Mouse (Mus musculus): ENCODE results near the gene Myh3.

Gene Myh3

DNA sequence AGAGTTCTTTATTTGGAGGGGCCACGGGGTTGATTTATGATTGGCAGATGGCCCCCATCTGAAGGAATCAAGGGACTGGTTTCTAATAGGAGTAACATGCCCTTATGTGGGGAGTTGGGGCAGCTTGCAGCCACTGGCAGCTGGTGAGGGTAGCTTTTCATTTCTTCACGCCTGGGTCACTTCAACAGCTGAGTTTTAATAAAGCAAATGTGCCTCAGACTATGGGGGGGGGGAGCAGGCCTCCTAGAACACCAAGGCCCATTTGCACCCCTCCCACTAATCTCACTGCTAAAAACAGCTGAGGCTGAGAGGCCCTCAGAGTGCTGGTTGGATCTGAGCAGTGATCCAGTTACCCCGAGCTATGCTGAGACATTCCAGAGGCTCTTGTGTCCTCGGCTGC is 27.6 kb downstream of the Myh3 start:
- no peak for DNase-seq (ENCODE audit: low spot score in 2 of 2)

DNA sequence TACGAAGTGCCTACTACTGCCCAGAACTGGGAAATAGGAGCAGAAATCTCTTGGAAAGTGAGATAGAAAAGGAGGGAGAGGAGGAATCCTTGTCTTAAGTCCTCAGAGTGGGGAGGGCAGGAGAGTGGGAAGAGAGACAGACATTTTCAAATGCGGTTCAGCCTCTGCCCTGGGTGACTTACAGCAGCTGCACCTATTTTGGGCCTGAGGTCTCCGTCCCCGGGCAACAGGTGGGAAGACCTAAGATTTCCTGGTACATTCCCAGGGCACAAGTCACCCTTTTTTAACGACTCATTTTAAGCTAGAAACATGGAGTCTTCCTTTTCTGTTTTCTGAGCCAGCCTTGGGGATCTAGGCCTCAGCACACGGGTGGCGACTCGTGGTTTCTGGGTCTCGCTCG is 28.9 kb downstream of the Myh3 start:
- DNase-seq (ENCODE audit: low spot score in 2 of 2) = no peak

DNA sequence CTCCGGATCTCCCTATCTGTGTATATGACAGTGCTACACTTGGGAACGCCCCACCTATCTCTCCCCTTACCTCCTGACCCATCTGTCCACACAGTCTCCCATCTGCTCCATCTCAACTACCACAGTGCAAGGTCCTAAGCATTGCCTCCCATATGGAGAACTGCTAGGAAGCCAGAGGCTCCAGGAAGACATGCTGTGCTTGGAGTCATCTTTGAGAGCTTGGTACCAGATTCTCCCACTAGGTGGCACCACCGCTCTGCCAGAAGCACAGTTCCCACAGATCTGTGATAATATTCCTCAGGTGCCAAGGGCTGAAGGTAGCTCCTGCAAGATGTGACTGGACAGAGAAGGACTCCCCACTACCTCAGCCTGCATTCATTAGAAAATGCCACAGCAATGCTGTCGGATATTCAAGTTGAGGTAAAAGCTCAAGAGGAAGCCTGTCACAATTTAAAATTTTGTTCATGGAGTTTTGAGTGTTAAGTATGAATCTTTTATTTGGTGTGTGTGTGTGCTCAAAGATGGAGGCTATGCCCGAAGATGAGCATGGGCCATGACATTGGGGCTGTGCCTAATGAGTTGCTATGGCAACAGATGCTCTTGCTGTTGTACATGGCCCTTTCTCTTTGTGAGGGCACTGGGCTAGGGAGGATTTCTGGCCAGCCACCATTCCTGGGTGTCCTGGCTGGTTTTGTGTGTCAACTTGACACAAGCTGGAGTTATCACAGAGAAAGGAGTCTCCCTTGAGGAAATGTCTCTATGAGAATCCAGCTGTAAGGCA is 32.3 kb downstream of the Myh3 start:
- peak; percentile 58 to 84 for DNase-seq (ENCODE audit: low spot score in 2 of 2)

DNA sequence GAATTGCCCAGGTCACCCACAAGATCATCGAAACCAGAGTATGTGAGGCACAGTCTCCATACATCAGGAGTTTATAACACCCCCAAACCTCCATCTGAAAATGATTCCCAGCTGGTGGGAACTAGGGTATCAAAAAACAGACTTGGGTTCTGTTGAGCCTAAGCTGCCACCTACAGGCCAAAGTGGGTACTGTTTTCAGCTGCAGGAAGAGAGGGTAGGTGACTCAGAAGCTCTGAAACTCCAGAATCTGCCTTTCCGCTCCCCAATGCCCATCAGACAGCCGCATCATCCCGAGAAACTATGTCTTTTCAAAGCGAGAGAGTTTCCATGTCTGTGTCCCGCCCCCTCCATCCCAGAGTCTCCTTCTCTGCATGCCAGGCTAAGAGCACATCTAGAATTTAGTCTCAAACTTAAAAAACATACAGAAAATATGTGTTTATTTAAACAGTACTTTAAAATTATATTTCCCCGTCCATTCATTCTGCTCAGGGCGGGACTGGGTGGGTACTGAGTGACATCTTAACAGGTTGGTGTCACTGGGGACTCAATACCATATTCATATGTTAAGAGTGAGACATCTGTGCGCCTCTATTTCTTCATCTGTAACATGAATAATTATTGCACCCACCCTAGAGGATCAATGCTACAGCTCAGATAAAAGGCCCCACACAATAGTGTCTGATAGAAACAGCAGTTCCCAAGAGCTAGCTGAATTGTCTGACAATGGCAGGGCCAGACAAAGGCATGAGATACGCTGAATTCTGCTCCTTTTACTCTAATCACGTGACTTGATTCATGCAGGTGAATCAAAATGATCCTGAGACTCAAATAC is 34.1 kb downstream of the Myh3 start:
- peak; percentile 50 to 70 for DNase-seq (ENCODE audit: low spot score in 2 of 2)

DNA sequence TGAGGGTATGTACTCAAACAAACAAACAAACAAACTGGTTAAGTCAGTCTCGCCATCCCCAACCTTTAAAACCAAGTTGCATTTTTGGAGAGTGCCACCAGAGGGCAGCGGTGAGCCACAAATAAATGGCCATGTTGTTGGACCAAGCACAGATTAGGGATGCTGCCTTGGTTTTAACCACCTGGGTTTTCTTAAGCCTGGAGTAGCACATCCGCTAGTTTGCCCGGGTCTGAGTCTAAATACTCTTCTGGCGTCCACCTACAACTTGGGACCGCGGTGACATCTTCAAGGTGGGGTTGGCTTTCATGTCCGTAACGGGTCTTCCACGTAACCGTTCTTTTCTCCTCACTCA is 34.7 kb downstream of the Myh3 start:
- DNase-seq (ENCODE audit: low spot score in 2 of 2) = peak; percentile 44 to 78

DNA sequence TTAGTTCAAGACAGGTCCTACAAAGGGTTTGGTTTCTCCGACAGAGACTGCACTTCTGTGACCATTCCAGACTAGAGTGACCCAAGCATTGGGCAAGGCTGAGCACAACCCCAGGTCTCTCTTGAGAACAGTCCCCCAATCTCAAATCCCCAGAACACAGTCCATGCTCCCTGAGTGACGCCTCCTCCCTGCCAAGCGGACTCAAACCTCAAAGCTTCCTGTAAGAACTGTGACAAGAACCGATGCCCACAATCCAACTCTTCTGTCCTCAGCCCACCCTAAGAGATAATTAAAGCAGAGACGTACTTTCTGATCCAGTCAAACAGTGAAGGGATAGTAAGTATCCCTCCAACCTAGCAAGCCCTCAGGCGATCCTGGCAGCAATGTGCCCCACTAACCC is 35.3 kb downstream of the Myh3 start:
- no peak for DNase-seq (ENCODE audit: low spot score in 2 of 2)

DNA sequence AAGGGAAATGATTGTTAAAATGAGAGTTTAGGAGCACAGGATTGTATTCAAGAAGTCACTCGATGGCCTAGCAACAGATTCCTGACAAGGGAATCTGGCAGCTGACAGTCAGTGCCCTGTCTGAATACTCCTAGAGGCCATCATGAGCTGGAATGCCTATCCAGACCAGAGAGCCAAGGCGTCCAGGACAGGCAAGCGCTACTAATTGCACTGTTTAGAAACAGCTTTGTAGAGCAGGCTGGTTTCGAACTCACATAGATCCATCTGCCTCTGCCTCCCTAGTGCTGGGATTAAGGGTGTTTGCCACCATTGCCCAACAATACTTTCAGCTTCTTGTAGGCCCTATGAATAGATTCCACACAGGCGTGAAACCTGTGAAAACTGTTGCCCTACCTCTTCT is 36.2 kb downstream of the Myh3 start:
- DNase-seq (ENCODE audit: low spot score in 2 of 2) = no peak

- DNase-seq (ENCODE audit: low spot score in 2 of 2) = no peak
Observed at GRCm38 (mm10) chr11:67114901-67115300, 36.8 kb downstream of the Myh3 start.

- no peak for DNase-seq (ENCODE audit: low spot score in 2 of 2)
Observed at GRCm38 (mm10) chr11:67116725-67117124, 38.6 kb downstream of the Myh3 start.

DNA sequence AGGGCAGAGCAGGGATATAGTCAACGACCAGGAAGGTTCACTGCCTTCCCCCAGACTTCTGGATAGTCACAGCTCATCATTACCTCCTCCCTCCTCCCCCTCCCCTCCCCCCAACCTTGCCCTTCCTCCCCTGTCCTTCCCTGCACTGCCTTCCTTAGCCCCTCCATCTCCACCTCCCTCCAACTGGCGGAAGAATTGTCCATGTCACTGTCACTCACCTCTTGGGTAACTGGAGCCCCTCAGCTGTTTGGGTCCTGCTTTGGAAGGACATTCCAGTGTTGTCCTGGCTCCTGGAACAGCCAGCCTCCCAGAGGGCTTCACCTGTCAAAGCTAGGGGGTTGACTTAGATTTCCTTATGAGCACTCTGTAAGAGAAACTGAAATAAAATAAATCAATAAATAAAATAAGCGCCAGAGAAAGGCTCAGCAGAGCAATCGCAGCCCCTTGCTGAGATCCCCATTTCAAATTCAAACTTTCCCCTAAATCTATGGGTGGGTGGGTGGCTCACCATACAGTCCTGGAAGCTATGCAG is 41.5 kb downstream of the Myh3 start:
- DNase-seq (ENCODE audit: low spot score in 2 of 2) = no peak

DNA sequence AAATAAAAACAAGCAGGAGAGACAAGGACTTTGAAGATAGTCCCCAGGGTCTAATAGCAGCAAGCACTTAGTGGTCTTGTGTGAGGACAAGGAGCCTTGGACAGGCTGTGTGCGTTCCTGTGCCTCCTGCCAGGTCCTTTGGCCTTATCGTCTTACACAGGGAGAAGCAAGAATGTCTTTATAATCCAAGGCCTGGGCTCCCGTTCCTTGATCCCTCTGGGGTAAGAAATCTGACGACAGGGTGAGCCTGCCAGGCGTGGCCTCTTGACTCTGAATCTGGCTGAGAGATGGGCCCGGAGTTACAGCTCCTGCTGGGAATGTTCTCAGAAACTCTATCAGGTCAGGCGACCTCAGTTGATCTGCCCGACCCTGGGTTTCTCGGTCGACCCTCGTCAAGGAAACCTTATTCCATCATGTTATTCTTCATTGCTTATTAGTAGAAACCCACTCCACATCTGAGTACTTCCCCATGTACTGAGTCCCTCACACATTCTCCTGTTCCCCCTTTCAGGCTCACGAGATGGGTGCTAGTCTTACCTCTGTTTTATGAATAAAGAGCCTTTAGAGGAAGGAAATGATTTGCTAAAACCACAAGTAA is 42.7 kb downstream of the Myh3 start:
- no peak for DNase-seq (ENCODE audit: low spot score in 2 of 2)

- DNase-seq (ENCODE audit: low spot score in 2 of 2) = no peak
Observed at GRCm38 (mm10) chr11:67124943-67125342, 46.8 kb downstream of the Myh3 start.

- peak; percentile 53 to 60 for DNase-seq (ENCODE audit: low spot score in 2 of 2)
Observed at GRCm38 (mm10) chr11:67125361-67125760, 47.3 kb downstream of the Myh3 start.

DNA sequence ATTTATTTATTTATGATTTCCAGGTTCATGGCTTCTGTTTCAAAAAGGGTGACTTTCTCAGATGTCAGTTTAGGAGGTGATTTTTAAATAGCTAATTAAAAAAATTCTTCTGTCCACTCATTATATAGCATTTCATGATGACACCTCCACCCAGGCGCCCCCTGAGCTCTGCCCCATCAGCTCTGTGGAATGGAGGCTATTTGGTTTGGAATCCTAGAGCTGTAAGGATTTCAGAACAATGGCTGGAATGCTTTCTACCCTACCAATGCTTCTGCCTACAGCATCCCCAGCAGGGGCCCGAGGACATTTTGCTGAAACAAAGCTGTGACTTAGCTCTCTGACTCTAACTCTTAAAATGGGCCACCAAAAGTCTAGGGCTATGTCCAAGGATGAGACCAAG is 55.4 kb downstream of the Myh3 start:
- DNase-seq (ENCODE audit: low spot score in 2 of 2) = no peak

DNA sequence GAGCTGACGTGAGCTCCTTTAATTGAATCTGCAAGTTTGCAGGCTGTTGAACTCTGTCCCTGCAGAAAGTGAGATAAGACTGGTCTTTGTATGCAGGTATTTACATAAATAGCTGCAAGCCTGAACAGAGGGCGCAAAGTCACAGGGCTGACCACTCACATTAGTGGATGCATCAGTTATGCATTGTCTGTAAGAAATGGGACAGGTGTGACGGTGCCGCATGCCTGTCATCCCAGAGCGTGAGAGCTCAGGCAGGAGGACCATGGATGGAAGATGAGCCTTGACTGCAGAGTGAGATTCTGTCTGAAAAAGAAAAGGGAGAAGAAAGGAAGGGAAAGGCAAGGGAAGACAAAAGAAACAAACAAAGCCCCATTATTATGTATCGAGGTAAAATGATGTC is 56.6 kb downstream of the Myh3 start:
- DNase-seq (ENCODE audit: low spot score in 2 of 2) = no peak

DNA sequence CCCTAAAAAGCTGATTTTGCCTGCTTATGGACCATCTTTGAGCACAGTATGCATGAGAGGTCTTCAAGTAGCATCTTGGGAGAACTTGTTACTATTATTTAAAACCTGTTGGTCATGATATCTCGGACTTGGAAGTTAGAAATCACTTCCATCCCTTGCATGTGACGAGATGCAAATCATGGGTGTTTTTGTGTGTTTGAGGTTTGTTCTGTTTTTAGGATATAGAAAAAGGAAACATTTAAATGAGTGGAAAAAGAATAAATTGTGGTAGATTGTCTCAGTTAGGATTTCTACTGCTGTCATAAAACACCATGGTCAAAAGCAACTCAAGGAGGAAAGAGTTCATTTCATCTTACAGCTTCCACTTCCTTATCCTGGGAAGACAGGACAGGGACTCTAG is 57.4 kb downstream of the Myh3 start:
- DNase-seq (ENCODE audit: low spot score in 2 of 2) = no peak

DNA sequence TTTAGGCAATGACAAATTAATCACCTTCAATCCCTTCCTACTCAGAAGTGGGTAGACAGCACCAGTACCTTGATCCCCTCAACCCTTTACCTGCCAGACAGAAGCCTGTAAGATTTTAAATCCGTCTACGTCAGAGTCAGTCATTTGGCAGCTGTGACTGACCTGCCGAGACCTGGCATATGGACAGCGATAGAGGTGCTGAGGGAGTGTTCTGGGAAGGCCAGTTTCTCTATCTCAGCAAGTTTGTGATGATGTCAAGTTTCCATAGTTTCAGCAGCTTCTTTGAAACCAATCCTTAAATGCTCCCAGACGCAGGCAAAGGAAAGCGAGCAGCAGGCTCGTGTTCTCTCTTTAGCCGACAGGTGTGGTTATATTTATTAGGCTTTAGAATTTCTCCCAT is 61.5 kb downstream of the Myh3 start:
- DNase-seq (ENCODE audit: low spot score in 2 of 2) = no peak

DNA sequence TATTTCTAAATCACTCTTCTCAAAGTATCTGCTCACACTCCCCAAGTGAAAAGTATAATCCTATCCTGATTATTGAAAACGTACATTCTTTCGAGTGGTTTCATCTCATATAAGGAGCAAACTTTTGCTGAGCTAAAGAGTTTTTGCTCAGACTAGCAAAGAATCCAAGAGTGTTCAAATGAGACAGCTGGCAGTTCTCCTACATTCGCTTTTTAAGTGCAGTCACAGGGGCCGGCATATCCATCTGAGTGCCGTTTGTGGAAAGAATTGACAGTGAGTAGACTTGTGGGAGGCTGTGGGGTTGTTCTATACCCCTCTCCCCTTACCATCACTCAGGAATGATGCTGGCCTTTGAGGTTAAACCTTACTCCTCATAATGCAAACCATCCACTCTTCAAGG is 62.1 kb downstream of the Myh3 start:
- DNase-seq (ENCODE audit: low spot score in 2 of 2) = no peak

DNA sequence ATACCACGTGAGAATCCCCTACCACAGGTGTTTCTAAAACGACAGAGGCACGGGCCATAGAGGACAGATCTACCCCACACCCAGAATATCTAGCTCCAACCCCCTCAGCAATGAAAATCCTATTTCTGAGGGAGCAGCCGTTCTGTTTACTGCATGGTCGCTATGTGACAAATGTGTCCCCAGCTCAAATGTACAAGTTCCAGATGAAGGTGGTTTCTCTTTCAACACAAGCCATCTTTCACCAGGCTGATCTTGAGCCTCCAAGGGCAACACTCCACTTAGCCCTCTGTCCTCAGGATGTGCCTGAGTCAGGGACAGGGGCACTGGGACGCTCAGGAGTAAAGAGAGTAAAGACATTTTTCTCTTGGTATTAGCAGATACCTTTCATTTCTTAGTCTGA is 62.9 kb downstream of the Myh3 start:
- DNase-seq (ENCODE audit: low spot score in 2 of 2) = no peak

DNA sequence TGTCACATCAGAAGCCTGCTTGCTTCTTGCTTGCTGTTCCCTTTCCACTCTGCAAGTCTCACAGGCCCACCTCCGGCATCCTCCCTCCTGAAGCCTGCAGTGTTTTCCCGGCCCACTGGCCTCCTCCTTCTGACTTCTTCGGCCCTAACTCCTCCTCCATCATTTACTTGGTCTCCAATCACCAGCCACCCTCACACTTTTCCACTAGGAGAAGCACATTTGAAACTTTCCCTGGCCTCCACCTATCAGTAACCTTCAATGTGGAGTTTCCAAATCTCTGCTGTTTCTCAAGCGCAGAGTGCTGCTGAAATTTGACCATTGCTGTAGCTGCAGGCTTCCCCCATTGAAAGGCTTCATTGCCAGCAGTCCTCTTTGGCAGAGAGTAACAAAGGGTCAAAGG is 63.9 kb downstream of the Myh3 start:
- DNase-seq (ENCODE audit: low spot score in 2 of 2) = no peak

DNA sequence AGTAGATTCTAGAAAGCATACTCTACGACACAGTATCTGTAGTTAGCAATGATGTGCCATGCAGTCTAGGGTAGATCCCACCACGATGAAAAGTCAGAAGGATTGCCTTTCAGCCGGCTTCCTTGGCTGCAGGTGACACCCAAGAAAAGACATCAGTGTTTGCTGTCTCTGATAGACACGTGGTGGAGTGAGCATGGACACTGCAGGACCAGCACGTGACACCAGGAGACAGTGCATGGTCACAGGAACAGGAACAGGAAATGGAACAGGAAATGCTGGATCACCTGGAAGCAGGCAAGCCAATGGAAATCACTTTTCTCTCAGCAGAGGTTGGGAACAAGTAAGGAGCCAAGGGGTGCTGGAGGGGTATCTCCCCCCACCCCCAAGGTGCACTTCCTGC is 65.0 kb downstream of the Myh3 start:
- DNase-seq (ENCODE audit: low spot score in 2 of 2) = no peak

DNA sequence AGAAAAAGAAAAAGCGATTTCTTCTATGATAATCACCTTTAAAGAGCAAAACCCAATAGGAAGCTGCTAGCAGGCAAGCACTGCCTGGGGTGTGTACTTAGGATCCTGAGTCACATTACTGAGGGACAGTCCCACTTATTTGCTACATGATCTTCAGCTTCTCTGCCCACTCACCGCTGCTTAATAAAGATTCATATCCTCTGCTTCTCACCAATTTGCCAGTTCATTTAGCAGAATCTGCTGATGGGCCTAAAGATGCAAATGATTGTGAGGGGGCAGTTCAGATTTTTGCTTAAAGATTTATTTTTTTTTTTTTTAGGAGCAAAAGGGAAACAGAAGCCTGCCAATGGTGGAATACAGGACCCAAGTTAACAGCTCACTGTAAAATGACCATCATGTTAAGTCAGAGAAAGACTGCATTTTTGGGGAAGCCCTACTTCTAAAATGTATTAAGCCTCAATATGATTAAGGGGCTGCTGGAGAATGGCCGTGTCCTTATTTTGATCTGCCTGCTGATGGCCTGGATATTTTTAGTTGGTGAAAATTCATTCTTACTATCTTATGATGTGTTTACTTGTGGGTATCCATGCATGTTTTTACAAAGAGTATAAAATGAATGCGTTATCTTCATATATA is 65.9 kb downstream of the Myh3 start:
- no peak for DNase-seq (ENCODE audit: low spot score in 2 of 2)

All from frontal cortex, postnatal 14 days (tissue).